Mouse (Mus musculus): ENCODE data around the gene Syt14. TPM values are rescaled to one million over a fixed set of nuclear protein-coding genes. Genes with fewer than 3 reads are reported as not detected.

The Syt14 gene
- polyA plus RNA-seq, 1 experiment, result not detected

- Histone ChIP-seq H3ac (ENCODE audit: control insufficient read depth, insufficient read length) (no peak overlapping the region), H3K27me3 (ENCODE audit: control insufficient read depth, insufficient read depth, insufficient read length) (no peaks in the 10 kb centered on the region), H3K4me2 (ENCODE audit: low read depth) (peak overlapping the region; percentile 83), H3K36me3 (ENCODE audit: control insufficient read depth, insufficient read depth) (peaks cover 29% of the 10 kb centered on the region), H3K79me2 (ENCODE audit: control insufficient read depth, insufficient read depth) (peaks cover 58% of the 10 kb centered on the region), H3K4me3 (no peak overlapping the region)
- TF ChIP-seq POLR2AphosphoS2 (IDR thresholded peaks at IDR 0.05; ENCODE audit: insufficient read length, low read depth) (peak; percentile 27), MYOD1 (IDR thresholded peaks at IDR 0.05; ENCODE audit: control insufficient read depth in 1 of 3, insufficient read length in 2 of 3, low read depth in 2 of 3) (no peak)
Observed at GRCm38 (mm10) chr1:192851640-192852039, 183.9 kb downstream of the Syt14 start.

GRCm38 (mm10) chr1:192851126-192851525 is 184.4 kb downstream of the Syt14 start:
- H3K4me3 ChIP-seq, result no peak overlapping the region
- H3K4me2 ChIP-seq (ENCODE audit: low read depth), result peak overlapping the region; percentile 83
- TF ChIP-seq CEBPB (IDR thresholded peaks at IDR 0.05; ENCODE audit: insufficient read depth, poor library complexity, severe bottlenecking), result no peak
- no peak for TF ChIP-seq TCF12 (IDR thresholded peaks at IDR 0.05; ENCODE audit: insufficient read depth, poor library complexity, severe bottlenecking)
- no peak for TF ChIP-seq SRF (IDR thresholded peaks at IDR 0.05; ENCODE audit: control insufficient read depth, insufficient read length, low read depth)
- no peak overlapping the region for H3ac ChIP-seq (ENCODE audit: control insufficient read depth, insufficient read length)
- H3K79me2 ChIP-seq (ENCODE audit: control insufficient read depth, insufficient read depth), result peaks cover 63% of the 10 kb centered on the region
- H3K27me3 ChIP-seq (ENCODE audit: control insufficient read depth, insufficient read depth, insufficient read length), result no peaks in the 10 kb centered on the region
- peaks cover 34% of the 10 kb centered on the region for H3K36me3 ChIP-seq (ENCODE audit: control insufficient read depth, insufficient read depth)

- Histone ChIP-seq H3K79me2 (ENCODE audit: control insufficient read depth, insufficient read depth) (peaks cover 69% of the 10 kb centered on the region), H3K4me2 (ENCODE audit: low read depth) (peak overlapping the region; percentile 83), H3K27me3 (ENCODE audit: control insufficient read depth, insufficient read depth, insufficient read length) (no peaks in the 10 kb centered on the region), H3ac (ENCODE audit: control insufficient read depth, insufficient read length) (no peak overlapping the region), H3K36me3 (ENCODE audit: control insufficient read depth, insufficient read depth) (peaks cover 39% of the 10 kb centered on the region), H3K4me3 (no peak overlapping the region)
- TF ChIP-seq POLR2AphosphoS2 (IDR thresholded peaks at IDR 0.05; ENCODE audit: insufficient read length, low read depth), result no peak
- TF ChIP-seq REST (IDR thresholded peaks at IDR 0.05; ENCODE audit: insufficient read depth, insufficient read length), result no peak
- no peak for TF ChIP-seq CEBPB (IDR thresholded peaks at IDR 0.05; ENCODE audit: insufficient read depth, poor library complexity, severe bottlenecking)
- TF ChIP-seq SRF (IDR thresholded peaks at IDR 0.05; ENCODE audit: control insufficient read depth, insufficient read length, low read depth), result no peak
- peak; percentile 53 to 88 (median 79) for TF ChIP-seq MYOD1 (IDR thresholded peaks at IDR 0.05; ENCODE audit: control insufficient read depth in 1 of 3, insufficient read length in 2 of 3, low read depth in 2 of 3)
- TF ChIP-seq POLR2A (IDR thresholded peaks at IDR 0.05; ENCODE audit: insufficient read length, low read depth), result no peak
- no peak for TF ChIP-seq E2F4 (IDR thresholded peaks at IDR 0.05; ENCODE audit: insufficient read depth)
- no peak for TF ChIP-seq TCF3 (IDR thresholded peaks at IDR 0.05; ENCODE audit: insufficient read length, low read depth)
- TF ChIP-seq USF1 (IDR thresholded peaks at IDR 0.05; ENCODE audit: low read depth), result peak; percentile 61
- peak in 1 of 3 experiments; percentile 63 for TF ChIP-seq MYOG (IDR thresholded peaks at IDR 0.05; ENCODE audit: control insufficient read depth in 1 of 3, insufficient read depth in 1 of 3, insufficient read length in 2 of 3, low read depth in 2 of 3)
- TF ChIP-seq TCF12 (IDR thresholded peaks at IDR 0.05; ENCODE audit: insufficient read depth, poor library complexity, severe bottlenecking), result peak; percentile 77
- TF ChIP-seq MAX (IDR thresholded peaks at IDR 0.05; ENCODE audit: low read depth), result peak; percentile 1
Observed at GRCm38 (mm10) chr1:192849616-192850015, 186.0 kb downstream of the Syt14 start.

GRCm38 (mm10) chr1:192847254-192847653 is 188.3 kb downstream of the Syt14 start:
- TF ChIP-seq USF1 (IDR thresholded peaks at IDR 0.05; ENCODE audit: low read depth) (no peak), REST (IDR thresholded peaks at IDR 0.05; ENCODE audit: insufficient read depth, insufficient read length) (no peak), MAX (IDR thresholded peaks at IDR 0.05; ENCODE audit: low read depth) (no peak), POLR2AphosphoS2 (IDR thresholded peaks at IDR 0.05; ENCODE audit: insufficient read length, low read depth) (no peak), TCF3 (IDR thresholded peaks at IDR 0.05; ENCODE audit: insufficient read length, low read depth) (no peak), MYOG (IDR thresholded peaks at IDR 0.05; ENCODE audit: control insufficient read depth in 1 of 3, insufficient read depth in 1 of 3, insufficient read length in 2 of 3, low read depth in 2 of 3) (no peak), CEBPB (IDR thresholded peaks at IDR 0.05; ENCODE audit: insufficient read depth, poor library complexity, severe bottlenecking) (no peak), MYOD1 (IDR thresholded peaks at IDR 0.05; ENCODE audit: control insufficient read depth in 1 of 3, insufficient read length in 2 of 3, low read depth in 2 of 3) (no peak), SRF (IDR thresholded peaks at IDR 0.05; ENCODE audit: control insufficient read depth, insufficient read length, low read depth) (no peak), E2F4 (IDR thresholded peaks at IDR 0.05; ENCODE audit: insufficient read depth) (no peak), POLR2A (IDR thresholded peaks at IDR 0.05; ENCODE audit: insufficient read length, low read depth) (no peak), TCF12 (IDR thresholded peaks at IDR 0.05; ENCODE audit: insufficient read depth, poor library complexity, severe bottlenecking) (no peak)
- Histone ChIP-seq H3K36me3 (ENCODE audit: control insufficient read depth, insufficient read depth) (peaks cover 48% of the 10 kb centered on the region), H3K4me3 (no peak overlapping the region), H3ac (ENCODE audit: control insufficient read depth, insufficient read length) (no peak overlapping the region), H3K4me2 (ENCODE audit: low read depth) (no peak overlapping the region), H3K27me3 (ENCODE audit: control insufficient read depth, insufficient read depth, insufficient read length) (no peaks in the 10 kb centered on the region), H3K79me2 (ENCODE audit: control insufficient read depth, insufficient read depth) (peaks cover 45% of the 10 kb centered on the region)

Other genes starting within 250 kb of the Syt14 start
- 21.3 TPM for gene Sertad4, start 180.0 kb downstream of the Syt14 start, polyA plus RNA-seq (2012; fragmentation: generic; extraction: Trizol)
- 13.3 TPM for gene Diexf, start 94.5 kb upstream of the Syt14 start, polyA plus RNA-seq (2012; fragmentation: generic; extraction: Trizol)
- 0.73 TPM for gene Irf6, start 117.3 kb upstream of the Syt14 start, polyA plus RNA-seq (2012; fragmentation: generic; extraction: Trizol)
- 5.1 TPM for gene A130010J15Rik, start 132.3 kb upstream of the Syt14 start, polyA plus RNA-seq (2012; fragmentation: generic; extraction: Trizol)
- 11.5 TPM for gene Traf3ip3, start 165.9 kb upstream of the Syt14 start, polyA plus RNA-seq (2012; fragmentation: generic; extraction: Trizol)
- gene Lamb3, start 171.9 kb upstream of the Syt14 start, polyA plus RNA-seq (2012; fragmentation: generic; extraction: Trizol), result 15.5 TPM
- gene Hsd11b1, start 228.3 kb upstream of the Syt14 start, polyA plus RNA-seq (2012; fragmentation: generic; extraction: Trizol), result 2.7 TPM
- 206 TPM for gene G0s2, start 237.4 kb upstream of the Syt14 start, polyA plus RNA-seq (2012; fragmentation: generic; extraction: Trizol)